Mouse (Mus musculus) heart, embryonic 13.5 days (tissue): ENCODE measurements around the gene Slu7. TPM values are rescaled to one million over a fixed set of nuclear protein-coding genes. Genes with fewer than 3 reads are reported as not detected.

Experiments
- ATAC-seq: fragments of 200-750 bp; cut with Nextera tagmentation; 2 replicates; pipeline ENCODE4 v1.8.0; 2017; ENCODE audit warnings: moderate TSS enrichment; ENCODE audit not compliant: insufficient number of reproducible peaks, low FRiP score, low TSS enrichment; ENCODE audit errors: extremely low read depth
- H3K27ac ChIP-seq: fragments of 300-500 bp; sonication (generic); replicated peaks from 2 replicates; pipeline ENCODE4 v1.5.1; 2015; ENCODE audit warnings: moderate library complexity, mild to moderate bottlenecking, inconsistent platforms
- H3K27me3 ChIP-seq: fragments of 300-500 bp; sonication (generic); replicated peaks from 2 replicates; pipeline ENCODE4 v1.6.1; 2015; ENCODE audit warnings: mild to moderate bottlenecking, inconsistent platforms
- H3K36me3 ChIP-seq: fragments of 300-500 bp; sonication (generic); 2 replicates; pipeline ENCODE4 v1.6.1; 2015; ENCODE audit warnings: mild to moderate bottlenecking, inconsistent platforms
- H3K4me1 ChIP-seq: fragments of 300-500 bp; sonication (generic); 2 replicates; pipeline ENCODE4 v1.6.1; 2015; ENCODE audit warnings: inconsistent platforms
- H3K4me2 ChIP-seq: fragments of 300-500 bp; sonication (generic); 2 replicates; pipeline ENCODE4 v1.6.1; 2015; ENCODE audit warnings: inconsistent platforms, mild to moderate bottlenecking, moderate library complexity
- H3K4me3 ChIP-seq: fragments of 300-500 bp; sonication (generic); 2 replicates; pipeline ENCODE4 v1.5.1; 2015; ENCODE audit warnings: moderate library complexity, mild to moderate bottlenecking, inconsistent platforms
- H3K9ac ChIP-seq: fragments of 300-500 bp; sonication (generic); 2 replicates; pipeline ENCODE4 v1.6.1; 2015; ENCODE audit warnings: inconsistent platforms, mild to moderate bottlenecking, moderate library complexity
- H3K9me3 ChIP-seq: fragments of 300-500 bp; sonication (generic); 2 replicates; pipeline ENCODE4 v1.6.1; 2016; ENCODE audit warnings: inconsistent platforms
- WGBS: fragments of 180-500 bp; shearing (Covaris S2); methylation state at CpG from one replicate; pipeline ENCODE4 v1.1.7; 2015; ENCODE audit warnings: mixed read lengths; 5-methylcytosine and 5-hydroxymethylcytosine counted together
- polyA plus RNA-seq: library from polyadenylated mRNA; unstranded; fragments of >200 nt; fragmentation: Nextera tagmentation; extraction: Ambion mirVana; gene quantifications from 2 replicates; pipeline ENCODE4 v1.2.1, GENCODE M21; 2015

The Slu7 gene
- polyA plus RNA-seq, 1 experiment from 2014 or later, result 32.0 TPM

DNA sequence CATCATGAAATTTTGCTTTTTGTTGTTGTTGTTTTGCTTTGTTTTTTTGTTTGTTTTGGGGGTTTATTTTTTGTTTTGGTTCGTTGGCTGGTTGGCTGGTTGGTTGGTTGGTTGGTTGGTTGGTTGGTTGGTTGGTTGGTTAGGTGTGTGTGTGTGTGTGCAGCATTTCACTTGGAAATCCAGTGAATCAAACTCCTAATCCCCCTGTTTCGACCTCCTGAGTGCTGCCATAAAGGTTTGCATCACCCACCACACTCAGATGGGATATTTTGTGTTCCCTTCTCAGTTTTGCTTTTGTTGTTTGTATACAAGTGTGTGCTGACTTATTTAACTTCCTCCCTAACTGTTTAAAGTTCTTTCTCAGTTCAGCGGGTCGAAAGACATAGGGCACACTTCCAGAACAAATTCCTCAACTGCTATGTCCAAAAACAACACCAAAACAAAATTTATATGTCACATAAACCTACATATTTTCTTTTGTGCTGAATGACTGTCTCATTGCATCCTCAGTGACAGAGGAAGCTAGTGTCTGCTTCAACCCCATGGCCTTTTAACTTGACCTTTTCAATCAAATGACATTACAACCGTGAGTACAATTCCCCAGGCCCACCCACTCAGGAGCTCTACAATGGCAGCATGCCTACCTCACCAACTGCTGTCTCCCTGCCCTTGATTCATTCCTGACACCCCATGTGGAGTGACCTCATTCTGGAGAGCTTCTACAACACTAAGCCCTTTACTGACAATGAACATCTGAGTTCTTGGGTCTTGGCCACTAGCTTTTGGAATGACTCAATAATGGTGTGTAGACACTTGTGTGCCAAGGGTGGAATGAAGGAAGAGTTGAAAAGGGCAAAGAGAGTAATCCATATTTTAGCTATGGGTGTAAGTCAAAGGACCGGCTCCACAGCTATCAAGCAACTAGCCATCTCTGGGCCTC, 37.6 kb downstream of the Slu7 start:
- 57% methylated on average over 6 of the region's 6 CpGs for WGBS
- Histone ChIP-seq H3K9me3 (no peaks in the 10 kb centered on the region), H3K36me3 (no peaks in the 10 kb centered on the region), H3K27ac (no peak overlapping the region), H3K4me2 (no peak overlapping the region), H3K4me3 (no peak overlapping the region), H3K27me3 (peaks cover 3% of the 10 kb centered on the region; the same call in 1 of the 2 replicates), H3K4me1 (peaks cover 20% of the 10 kb centered on the region), H3K9ac (no peak overlapping the region)
- ATAC-seq, result no peak

DNA sequence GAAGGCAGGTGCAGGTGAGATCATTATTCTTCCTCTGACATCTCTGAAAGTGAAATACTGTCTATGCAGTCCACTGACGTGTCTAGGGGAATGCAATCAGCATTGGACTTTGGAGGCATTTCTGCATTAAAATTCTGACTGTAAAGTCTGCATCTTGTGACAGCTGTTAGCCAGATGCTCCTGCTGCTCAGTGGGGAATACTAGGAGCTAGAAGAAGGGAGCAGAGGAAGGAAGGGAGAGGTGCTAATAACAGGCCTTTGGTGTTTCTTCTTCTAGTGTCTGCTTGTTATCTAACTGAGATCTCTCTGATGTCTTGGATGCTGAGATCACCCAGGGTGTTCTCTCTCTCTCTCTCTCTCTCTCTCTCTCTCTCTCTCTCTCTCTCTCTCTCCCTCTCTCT, 39.6 kb downstream of the Slu7 start:
- Histone ChIP-seq H3K36me3 (no peaks in the 10 kb centered on the region), H3K9ac (no peak overlapping the region), H3K4me1 (peaks cover 20% of the 10 kb centered on the region), H3K27ac (no peak overlapping the region), H3K9me3 (no peaks in the 10 kb centered on the region), H3K4me2 (no peak overlapping the region), H3K4me3 (no peak overlapping the region), H3K27me3 (peaks cover 3% of the 10 kb centered on the region; the same call in 1 of the 2 replicates)
- 83% methylated on average over 1 of the region's 1 CpGs for WGBS
- ATAC-seq, result no peak

DNA sequence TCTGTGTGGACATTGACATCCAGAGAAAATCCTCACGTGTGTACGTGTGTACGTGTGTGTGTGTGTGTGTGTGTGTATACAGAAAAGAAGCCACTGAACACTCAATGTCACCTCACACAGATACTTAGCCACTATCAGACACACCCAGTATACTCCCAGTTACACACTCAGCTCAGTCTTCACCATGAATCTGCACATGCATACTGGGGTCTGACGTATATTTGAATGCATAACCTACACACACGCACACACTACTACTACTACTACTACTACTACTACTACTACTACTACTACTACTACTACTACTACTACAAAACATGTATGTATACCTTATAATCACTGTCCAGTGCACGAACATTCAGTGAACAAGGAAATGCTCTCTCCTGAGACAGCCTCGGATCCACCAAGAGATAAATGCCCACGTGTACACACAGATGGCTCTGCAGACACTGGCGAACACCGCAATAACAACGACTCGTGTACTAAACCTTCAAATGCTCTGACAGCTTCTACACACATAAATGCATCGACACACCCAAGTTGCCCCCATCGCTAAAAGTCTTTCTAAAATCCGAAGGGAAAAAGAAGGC, 40.2 kb downstream of the Slu7 start:
- no peaks in the 10 kb centered on the region for H3K36me3 ChIP-seq
- peaks cover 20% of the 10 kb centered on the region for H3K4me1 ChIP-seq
- WGBS, result 46% methylated on average over 15 of the region's 15 CpGs
- H3K9me3 ChIP-seq, result no peaks in the 10 kb centered on the region
- H3K4me2 ChIP-seq, result peak overlapping the region; percentile 82
- H3K9ac ChIP-seq, result peak overlapping the region; percentile 72
- no peak for ATAC-seq
- peaks cover 3% of the 10 kb centered on the region; the same call in 1 of the 2 replicates for H3K27me3 ChIP-seq
- H3K4me3 ChIP-seq, result peak overlapping the region; percentile 49
- H3K27ac ChIP-seq, result no peak overlapping the region

DNA sequence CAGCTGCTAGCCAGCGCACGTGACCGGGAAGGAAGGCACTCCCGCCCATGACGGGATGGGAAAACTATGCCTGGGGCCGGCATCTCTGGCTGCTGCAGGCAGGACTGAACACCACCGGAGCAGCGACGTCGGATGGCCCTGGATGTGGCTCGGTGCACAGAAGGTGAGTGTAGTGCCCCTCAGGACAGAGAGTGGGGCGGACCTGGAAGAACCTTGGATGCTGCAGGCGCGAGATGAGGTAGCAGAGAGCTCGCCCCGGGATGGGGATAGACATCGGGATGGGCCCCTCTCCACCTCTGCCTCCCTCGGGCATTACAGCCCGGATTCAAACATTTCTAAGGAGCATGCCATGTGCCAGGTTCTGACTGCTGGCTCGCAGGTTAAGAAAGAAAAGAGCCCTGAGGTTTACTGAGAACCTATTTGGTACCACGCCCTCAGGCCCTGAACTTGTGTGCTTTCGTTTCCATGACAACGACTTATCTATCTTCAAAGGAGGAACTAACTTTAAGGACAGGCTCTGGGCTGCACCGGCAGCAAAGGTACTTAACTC, 40.8 kb downstream of the Slu7 start, which contains the start of gene C1qtnf2:
Gene C1qtnf2 (plus strand): TSS at position 52 of the 550 bp plus-strand sequence.
- peak within 1 kb of the TSS; percentile 49 for H3K4me3 ChIP-seq
- H3K27me3 ChIP-seq, result peaks cover 3% of the 10 kb centered on the region; the same call in 1 of the 2 replicates
- H3K36me3 ChIP-seq, result no peaks in the 10 kb centered on the region
- peak within 1 kb of the TSS; percentile 82 for H3K4me2 ChIP-seq
- no peaks in the 10 kb centered on the region for H3K9me3 ChIP-seq
- H3K9ac ChIP-seq, result peak within 1 kb of the TSS; percentile 72
- ATAC-seq, result no peak
- H3K4me1 ChIP-seq, result peaks cover 26% of the 10 kb centered on the region
- no peak within 1 kb of the TSS for H3K27ac ChIP-seq
- WGBS, result 5% methylated on average over 24 of the region's 24 CpGs

- Histone ChIP-seq H3K36me3 (no peaks in the 10 kb centered on the region), H3K27ac (no peak overlapping the region), H3K4me1 (peaks cover 55% of the 10 kb centered on the region), H3K9me3 (no peaks in the 10 kb centered on the region), H3K4me3 (no peak overlapping the region), H3K27me3 (peaks cover 3% of the 10 kb centered on the region; the same call in 1 of the 2 replicates), H3K9ac (no peak overlapping the region), H3K4me2 (no peak overlapping the region)
- 81% methylated on average over 3 of the region's 3 CpGs for WGBS
- no peak for ATAC-seq
Observed at GRCm38 (mm10) chr11:43479376-43479775, 45.8 kb downstream of the Slu7 start.

DNA sequence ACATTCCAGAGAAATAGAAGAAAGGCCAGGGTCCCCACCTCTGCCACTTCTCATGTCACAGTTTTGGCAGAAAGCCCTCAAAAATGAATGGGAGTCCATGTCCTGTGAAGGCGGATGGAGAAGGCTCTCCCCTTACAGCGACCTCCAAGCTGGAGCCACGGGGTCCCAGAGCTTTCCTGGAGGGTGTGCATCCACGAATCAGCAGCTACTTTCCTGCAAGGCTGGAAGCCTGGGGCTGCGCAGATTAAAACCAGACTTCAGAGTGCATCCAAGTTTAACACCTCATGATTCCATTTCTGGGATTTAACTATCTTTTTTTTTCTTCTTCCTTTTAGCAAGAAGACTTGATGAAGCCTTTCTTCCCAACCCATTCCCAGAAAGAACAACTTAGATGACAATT, 47.0 kb downstream of the Slu7 start:
- Histone ChIP-seq H3K4me1 (peaks cover 59% of the 10 kb centered on the region), H3K4me2 (no peak overlapping the region), H3K9me3 (no peaks in the 10 kb centered on the region), H3K27me3 (0 out of 2 replicates have a peak, but pooled peaks cover under 1% of the 10 kb centered on the region), H3K27ac (no peak overlapping the region), H3K9ac (no peak overlapping the region), H3K36me3 (no peaks in the 10 kb centered on the region), H3K4me3 (no peak overlapping the region)
- WGBS, result 34% methylated on average over 5 of the region's 5 CpGs
- no peak for ATAC-seq

DNA sequence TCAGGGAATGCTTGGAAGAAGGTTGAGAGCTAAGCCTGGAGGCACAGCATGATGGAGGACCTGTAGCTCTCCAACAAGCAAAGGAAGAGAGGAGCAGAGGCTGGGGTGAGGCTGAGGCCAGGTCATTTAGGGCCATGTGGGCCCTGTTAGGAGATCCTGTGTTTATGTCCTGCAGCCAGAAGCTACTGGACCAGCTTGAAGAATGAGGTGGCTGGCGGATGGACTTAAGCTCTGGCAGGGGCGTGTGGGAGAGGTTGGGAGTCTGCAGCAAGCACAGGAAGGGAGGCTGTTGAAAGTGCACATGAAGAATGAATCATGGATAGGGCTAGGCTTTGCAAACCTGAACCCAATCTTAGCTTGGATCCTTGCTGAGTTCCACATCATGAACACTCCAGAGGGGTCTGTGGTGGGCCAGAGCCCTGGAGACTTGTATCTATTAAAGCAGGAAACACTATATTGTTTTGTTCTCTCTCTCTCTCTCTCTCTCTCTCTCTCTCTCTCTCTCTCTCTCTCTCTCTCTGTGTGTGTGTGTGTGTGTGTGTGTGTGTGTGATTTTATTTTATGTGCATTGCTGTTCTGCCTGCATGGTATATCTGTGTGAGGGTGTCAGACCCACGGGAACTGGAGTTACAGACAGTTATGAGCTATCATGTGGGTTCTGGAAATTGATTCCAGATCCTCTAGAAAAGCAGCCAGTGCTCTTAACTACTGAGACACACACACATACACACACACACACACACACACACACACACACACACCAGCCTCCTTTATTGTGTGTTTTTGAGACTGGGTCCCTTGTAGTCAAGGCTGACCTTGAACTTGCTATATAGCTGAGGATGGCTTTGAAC, 48.4 kb downstream of the Slu7 start:
- no peak for ATAC-seq
- Histone ChIP-seq H3K9ac (no peak overlapping the region), H3K4me2 (no peak overlapping the region), H3K27ac (0 out of 2 replicates have a peak overlapping the region, but pooled peaks have one; percentile 87), H3K9me3 (no peaks in the 10 kb centered on the region), H3K4me1 (peaks cover 62% of the 10 kb centered on the region), H3K4me3 (no peak overlapping the region), H3K27me3 (0 out of 2 replicates have a peak, but pooled peaks cover 4% of the 10 kb centered on the region), H3K36me3 (no peaks in the 10 kb centered on the region)
- WGBS, result 38% methylated on average over 3 of the region's 3 CpGs

DNA sequence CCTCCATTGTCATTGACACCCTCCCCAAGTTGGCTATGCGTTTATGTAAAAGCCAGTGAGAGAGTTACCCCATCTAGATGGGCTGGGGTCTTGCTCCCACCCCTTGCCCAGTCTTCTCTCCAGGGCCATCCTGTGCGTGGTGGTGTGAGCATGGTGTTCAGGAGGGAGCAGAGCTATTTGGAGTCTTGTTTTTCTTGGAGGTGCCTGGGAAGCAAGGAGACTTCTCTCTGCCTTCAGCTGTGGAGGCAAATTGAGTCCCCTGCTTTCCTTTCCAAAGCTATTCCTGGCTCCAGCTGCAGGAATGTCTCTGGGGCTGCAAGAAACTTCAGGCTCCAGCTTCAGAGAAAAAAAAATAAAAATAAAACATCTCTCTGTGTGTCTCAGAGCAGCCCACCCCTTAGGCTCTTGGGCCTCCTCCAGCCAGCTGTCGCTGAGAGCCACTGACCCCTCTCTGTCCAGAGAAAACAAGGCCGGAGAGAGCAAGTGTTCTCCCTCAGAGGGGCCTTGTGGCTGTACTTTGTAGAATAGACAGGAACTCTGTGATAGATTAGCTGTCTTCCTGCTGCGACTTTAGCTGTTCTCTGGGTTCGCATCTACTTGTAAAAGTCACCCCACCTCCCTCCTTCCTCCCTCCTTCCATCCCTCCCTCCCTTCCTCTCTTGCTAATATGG, 49.7 kb downstream of the Slu7 start:
- Histone ChIP-seq H3K9ac (peak overlapping the region; percentile 33; the same call in 1 of the 2 replicates), H3K4me2 (peak overlapping the region; percentile 13; the same call in 1 of the 2 replicates), H3K27me3 (0 out of 2 replicates have a peak, but pooled peaks cover 4% of the 10 kb centered on the region), H3K4me3 (no peak overlapping the region), H3K27ac (peak overlapping the region; percentile 87), H3K4me1 (peaks cover 62% of the 10 kb centered on the region), H3K9me3 (no peaks in the 10 kb centered on the region), H3K36me3 (no peaks in the 10 kb centered on the region)
- WGBS, result 34% methylated on average over 6 of the region's 6 CpGs
- no peak for ATAC-seq

DNA sequence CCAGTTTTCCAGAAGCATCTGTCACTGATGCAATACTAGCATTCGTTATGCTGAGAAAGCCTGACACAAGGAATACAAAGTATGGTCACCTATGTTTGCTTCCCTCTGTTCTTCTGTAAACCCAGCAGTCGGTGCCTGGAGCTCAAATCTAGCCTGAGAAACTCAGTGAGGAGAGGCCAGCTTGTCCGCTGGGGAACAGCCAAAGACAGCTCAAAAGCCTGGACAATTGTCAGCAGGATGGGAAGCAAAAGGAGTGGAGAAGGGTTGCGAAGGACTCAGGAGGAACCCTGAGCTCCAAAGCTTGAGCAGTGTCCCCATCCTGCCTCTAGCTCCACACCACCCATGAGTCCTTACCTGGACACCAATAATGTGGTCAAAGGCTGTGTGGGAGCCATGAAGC, 50.5 kb downstream of the Slu7 start:
- no peak overlapping the region for H3K4me2 ChIP-seq
- peaks cover 59% of the 10 kb centered on the region for H3K4me1 ChIP-seq
- WGBS, result 62% methylated on average over 4 of the region's 4 CpGs

DNA sequence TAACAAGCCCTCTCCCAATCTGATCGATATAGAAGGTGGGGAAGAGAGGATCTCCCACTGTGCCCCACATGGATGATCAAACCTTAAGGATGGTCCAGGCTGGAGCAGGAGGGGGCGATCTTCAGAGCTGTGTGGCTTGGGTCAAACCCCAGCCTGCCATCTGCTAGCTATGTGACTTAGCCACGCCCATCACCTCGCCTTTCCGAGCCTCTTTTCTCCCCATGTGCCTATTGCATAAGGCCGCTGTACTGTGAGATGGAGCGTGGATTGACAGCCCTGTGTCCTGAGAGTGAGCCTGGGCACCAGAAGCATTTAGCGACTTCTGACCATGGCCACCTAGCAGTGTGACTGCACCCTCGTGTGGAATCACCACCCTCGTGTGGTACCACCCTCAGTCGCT, 51.1 kb downstream of the Slu7 start:
- Histone ChIP-seq H3K9me3 (no peaks in the 10 kb centered on the region), H3K4me1 (peaks cover 56% of the 10 kb centered on the region), H3K27ac (no peak overlapping the region), H3K36me3 (no peaks in the 10 kb centered on the region), H3K27me3 (0 out of 2 replicates have a peak, but pooled peaks cover 4% of the 10 kb centered on the region), H3K4me3 (no peak overlapping the region), H3K4me2 (no peak overlapping the region), H3K9ac (no peak overlapping the region)
- 41% methylated on average over 11 of the region's 11 CpGs for WGBS
- no peak for ATAC-seq

More for the DNA sequence above, 50.5 kb downstream of the Slu7 start:
- H3K27ac ChIP-seq, result peak overlapping the region; percentile 87
- ATAC-seq, result no peak
- H3K36me3 ChIP-seq, result no peaks in the 10 kb centered on the region
- H3K9ac ChIP-seq, result no peak overlapping the region
- H3K9me3 ChIP-seq, result no peaks in the 10 kb centered on the region
- 0 out of 2 replicates have a peak, but pooled peaks cover 4% of the 10 kb centered on the region for H3K27me3 ChIP-seq
- H3K4me3 ChIP-seq, result no peak overlapping the region
